Mouse (Mus musculus) heart, postnatal 36 days (tissue): ENCODE data around the gene Lamtor1. TPM values are rescaled to one million over a fixed set of nuclear protein-coding genes. Genes with fewer than 3 reads are reported as not detected.
A peak's percentile ranks its signal among the peaks of the same experiment; 100 is the strongest.
"Not testable (repeated sequence)": the region's sequence is repeated elsewhere in the genome, so short reads cannot be mapped to it uniquely, and the experiment has no call there.

ENCODE experiments used
- DNase-seq, 2 experiments: peaks; one replicate each; pipeline ENCODE4 v3.0.0; 2021 to 2022
- intact Hi-C: fragments of 180-260 bp; cut with DNase I; formaldehyde crosslinking; loops from one replicate; pipeline ENCODE4 v1.15.1; 2025
- total RNA-seq, 2 experiments: library from RNA; stranded (reverse); gene quantifications; 2 replicates each; pipeline ENCODE4 v1.2.3; 2021

The Lamtor1 gene
- total RNA-seq, 2 experiments from 2014 or later: 110 to 111 TPM

- peak; percentile 94 to 96 for DNase-seq
- intact Hi-C loops: loop anchor here (1.0 kb wide), 1 partner anchor 37 kb away; the partner anchor contains the start of gene Lrrc51
Observed at GRCm38 (mm10) chr7:101896104-101897066, 9.3 kb upstream of the Lamtor1 start.

DNA sequence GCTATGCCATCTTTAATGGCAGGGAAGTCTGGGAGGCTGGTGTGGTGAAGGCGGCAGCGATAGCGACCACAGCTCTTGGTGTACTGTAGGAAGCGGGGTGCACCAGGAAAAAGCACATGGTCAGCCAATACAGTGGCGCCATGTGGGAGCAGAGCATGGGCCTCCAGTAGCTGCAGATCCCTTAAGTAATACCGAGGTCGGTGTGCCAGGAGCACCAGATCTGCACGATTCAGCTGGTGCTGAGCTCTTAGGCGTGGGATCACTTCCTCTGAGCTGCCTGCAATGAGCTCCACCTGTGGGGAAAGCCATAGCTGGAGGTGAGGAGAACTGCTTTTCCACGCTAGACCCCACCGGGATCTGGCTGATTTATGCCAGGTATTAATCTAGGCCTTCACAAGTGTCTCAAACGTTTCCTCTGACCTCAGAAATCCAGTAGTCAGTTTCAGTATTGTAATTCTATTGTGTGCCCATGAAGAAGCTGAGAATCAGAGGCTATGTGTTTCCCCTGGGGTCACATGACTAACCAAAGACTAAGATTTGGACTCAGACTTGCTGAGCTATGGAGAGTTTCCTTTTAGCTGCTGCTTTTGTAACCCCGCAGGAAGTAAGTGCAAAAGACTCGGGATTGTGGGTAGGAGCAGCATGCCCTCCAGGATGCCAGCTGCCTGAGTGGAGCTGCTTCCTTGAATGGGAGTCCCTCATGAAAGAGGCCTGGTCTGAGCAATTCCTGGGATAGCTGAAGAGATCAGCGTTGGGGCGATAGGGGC lies 5.2 kb upstream of the Lamtor1 start:
- no peak for DNase-seq
- intact Hi-C loops: no loop called here

GRCm38 (mm10) chr7:101901969-101902368 lies 3.7 kb upstream of the Lamtor1 start:
- no peak for DNase-seq

GRCm38 (mm10) chr7:101902846-101903245 lies 2.9 kb upstream of the Lamtor1 start:
- intact Hi-C loops: no loop called here
- DNase-seq: no peak

More at GRCm38 (mm10) chr7:101901969-101902368, 3.7 kb upstream of the Lamtor1 start:
- intact Hi-C loops: no loop called here

DNA sequence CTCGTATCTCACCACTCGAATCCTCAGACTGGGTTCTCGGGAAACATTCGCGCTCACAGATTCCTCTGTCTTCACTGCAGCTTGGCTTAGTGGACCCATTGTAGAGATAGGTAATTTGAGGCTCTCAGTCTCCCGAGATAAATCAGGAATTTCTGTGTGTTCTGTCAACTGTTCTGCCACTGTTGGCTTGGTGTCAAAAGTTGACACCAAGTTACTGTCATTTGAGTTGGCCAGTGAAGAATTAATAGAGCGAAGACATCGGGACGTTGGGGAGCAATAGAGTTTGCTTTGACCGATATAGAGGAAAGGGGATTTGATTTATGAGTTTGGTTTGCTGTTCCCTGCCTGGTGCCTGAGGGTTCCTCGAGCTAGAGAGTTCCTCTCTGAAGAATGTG lies 580 bp downstream of the Lamtor1 start, which contains the start of gene Tomt:
TSS of gene Tomt (minus strand) at position 73 of the 395 bp plus-strand sequence.
- intact Hi-C loops: no loop called here
- no peak for DNase-seq

DNA sequence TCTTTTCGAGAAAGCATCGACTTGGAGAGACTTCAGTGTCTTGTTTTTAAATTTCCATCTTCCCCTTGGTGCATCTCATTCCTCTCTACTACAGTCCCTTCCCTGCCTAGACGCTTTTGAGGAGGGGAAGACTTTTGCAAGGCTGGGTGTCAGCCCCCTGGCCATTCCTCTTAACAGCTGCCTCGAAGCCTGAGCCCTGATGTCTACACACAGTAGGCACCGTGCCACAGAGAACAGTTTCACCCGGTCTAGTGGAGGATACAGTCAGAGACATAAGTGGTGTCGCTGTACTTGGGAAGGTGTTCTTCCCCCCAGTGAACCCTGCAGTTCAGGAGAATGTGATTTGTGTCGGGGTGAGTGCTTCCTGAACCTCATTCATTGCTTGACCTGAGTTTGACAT lies 992 bp downstream of the Lamtor1 start:
- intact Hi-C loops: no loop called here
- peak in 1 of 2 experiments; percentile 10 for DNase-seq

DNA sequence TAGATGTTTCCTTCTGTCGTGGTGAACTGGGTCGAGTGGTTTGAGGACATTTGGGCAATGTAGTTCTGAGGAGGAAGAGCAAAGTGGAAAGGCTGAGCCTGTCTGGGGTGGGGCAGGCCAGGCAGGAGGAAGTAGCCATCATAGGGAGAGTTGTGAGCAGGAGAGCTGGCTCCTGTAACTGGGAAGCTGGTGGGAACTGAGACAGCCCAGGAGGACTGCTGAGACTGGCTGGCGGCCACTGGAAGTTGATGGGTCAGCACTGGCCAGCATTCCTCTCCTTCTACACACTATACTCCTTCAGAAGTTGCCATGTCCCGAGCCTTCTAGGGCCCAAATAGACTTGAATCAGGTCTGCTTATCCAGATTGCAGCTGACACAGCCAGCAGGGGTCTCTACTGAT lies 2.7 kb downstream of the Lamtor1 start:
- peak in 1 of 2 experiments; percentile 22 for DNase-seq
- intact Hi-C loops: loop anchor here (2.0 kb wide), 1 partner anchor 24 kb away; the partner anchor contains the start of gene Lrrc51

GRCm38 (mm10) chr7:101910138-101910537 lies 4.4 kb downstream of the Lamtor1 start:
- DNase-seq: peak in 1 of 2 experiments; percentile 9
- intact Hi-C loops: no loop called here

DNA sequence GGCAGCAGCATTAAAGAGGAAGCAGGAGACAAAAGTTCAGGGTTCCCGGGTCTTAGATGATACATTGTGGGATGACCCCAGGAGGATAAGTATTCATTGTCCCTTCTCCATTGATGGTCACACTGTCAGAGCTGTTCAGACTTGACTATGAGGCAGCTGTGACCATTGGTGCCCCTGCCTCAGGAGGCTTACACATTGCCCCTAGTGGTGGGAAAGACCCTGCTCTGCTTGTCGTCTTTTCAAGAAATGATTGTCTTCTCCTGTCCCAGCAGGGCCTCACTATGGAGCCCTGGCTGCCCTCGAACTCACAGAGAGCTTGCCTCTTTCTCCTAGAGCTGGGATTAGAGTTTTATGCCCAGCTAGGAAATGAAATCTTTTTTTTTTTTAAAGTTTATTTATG lies 6.3 kb downstream of the Lamtor1 start:
- no peak for DNase-seq
- intact Hi-C loops: no loop called here

DNA sequence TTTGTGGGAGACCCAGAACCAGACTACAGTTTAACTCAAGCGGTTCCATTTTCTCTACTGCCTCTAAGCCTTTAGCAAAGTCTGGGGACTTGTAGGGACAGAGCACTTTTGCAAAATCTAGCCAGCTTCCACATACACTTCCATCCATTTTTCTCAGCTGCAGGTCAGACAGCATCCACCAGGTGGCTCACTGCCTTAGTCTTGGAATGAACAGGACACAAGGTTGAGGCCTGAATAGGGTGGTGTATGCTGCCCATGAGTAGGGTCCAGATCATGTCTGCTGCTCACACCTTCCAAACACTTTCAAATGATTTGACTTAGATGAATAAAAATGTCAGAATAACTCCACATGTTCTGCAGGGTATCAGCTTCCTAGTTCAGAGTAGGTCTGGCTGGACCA lies 12.4 kb downstream of the Lamtor1 start:
- peak; percentile 65 to 72 for DNase-seq
- intact Hi-C loops: loop anchor here (1.0 to 5.0 kb wide), 2 partner anchors 119 to 161 kb away; no protein-coding TSS in a partner anchor

GRCm38 (mm10) chr7:101925892-101926291 lies 20.2 kb downstream of the Lamtor1 start:
- DNase-seq, intact Hi-C loops: not testable (repeated sequence)

- intact Hi-C loops: no loop called here
- DNase-seq: no peak
Observed at GRCm38 (mm10) chr7:101928093-101928492, 22.4 kb downstream of the Lamtor1 start.

DNA sequence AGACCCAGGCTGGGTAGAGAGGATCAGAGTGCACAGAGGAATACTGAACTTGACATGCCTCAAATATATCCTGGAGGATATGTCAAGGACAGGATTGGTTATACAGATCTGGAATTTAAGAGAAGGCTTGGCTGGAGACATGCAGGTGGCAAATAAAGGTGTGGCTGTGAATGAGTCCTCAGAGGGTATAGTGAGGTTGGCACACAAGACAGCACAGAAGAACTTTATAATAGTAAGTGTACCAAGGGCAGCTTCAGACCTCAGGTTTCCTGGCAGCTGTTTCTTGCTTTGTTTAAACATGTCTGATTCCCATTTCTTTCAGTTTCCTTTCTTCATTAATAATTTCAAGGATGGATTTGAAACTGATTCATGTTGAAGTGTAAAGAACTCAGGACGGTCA lies 26.8 kb downstream of the Lamtor1 start:
- no peak for DNase-seq
- intact Hi-C loops: loop anchor here (2.0 kb wide), 1 partner anchor 24 kb away; no protein-coding TSS in a partner anchor

DNA sequence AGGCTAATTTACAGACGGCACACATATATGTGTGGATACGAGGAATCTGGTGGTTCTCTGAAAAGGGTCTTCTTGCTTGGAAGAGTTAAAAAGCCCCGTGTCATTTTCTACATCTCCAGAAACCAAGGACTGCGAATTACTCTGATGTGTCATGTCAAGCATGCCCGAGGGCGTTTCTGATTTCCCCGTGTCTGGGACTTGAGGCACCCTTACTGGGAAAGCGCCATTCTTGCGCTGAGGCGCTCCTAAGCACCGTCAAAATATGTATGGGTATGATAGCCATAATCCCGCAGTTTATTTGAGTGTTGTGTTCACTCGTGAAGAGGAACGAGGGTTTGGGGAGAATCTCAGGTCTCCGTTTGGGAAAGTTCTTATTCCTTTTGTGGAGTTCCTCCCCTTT lies 27.6 kb downstream of the Lamtor1 start:
- intact Hi-C loops: loop anchor here (1.0 to 2.0 kb wide), 2 partner anchors 24 to 37 kb away; no protein-coding TSS in a partner anchor
- peak in 1 of 2 experiments; percentile 17 for DNase-seq

GRCm38 (mm10) chr7:101933751-101934240 lies 28.1 kb downstream of the Lamtor1 start, which contains the start of the genes Lrrc51 and Numa1:
Gene Lrrc51 (minus strand): TSS chr7:101933895.
Gene Numa1 (plus strand): TSS chr7:101934111.
- intact Hi-C loops: loop anchor here (1.0 to 2.0 kb wide), 4 partner anchors 25 to 131 kb away; partner anchors contain the start of genes Rnf121, Xndc1 and Xntrpc
- DNase-seq: peak; percentile 93 to 95

DNA sequence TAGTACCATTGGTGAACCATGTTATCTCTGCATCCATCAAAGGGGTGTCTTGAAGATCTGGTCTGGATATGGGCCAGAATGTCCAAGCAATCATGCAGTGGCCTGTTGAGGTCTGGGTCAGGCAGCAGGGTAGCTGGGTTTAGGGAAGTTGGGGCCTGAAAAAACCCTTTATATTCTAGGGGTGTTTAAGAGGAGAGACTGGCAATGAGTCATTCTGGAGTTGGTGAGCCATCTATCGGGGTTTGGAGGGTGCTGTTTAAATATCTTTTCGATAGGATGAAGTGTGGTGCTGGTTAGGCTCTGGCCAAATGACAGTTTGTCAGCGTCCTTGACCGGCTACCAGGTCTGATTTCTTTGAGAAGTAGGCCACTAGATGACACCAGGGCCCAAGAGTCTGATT lies 30.3 kb downstream of the Lamtor1 start:
- no peak for DNase-seq
- intact Hi-C loops: loop anchor here (2.0 kb wide), 2 partner anchors 35 to 129 kb away; partner anchors contain the start of genes Rnf121, Xndc1 and Xntrpc

DNA sequence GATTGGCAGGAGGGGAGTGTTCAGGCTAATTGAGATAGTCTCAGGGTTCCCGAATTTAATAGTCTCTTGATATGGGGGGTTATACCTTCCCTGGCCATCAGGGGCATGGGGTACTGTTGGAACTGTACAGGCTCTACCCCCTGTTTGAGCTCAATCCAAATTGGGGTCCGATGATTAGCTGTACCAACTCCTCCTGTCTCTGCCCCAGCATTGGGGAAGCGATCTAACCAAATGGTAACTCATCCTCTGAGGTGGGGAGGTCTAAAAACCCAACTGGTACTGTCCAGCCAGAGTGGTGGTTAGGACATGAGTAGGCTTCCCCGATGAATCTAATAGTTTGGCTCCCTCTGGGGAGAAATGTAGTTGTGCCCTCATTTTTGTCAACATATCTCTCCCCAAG lies 31.3 kb downstream of the Lamtor1 start:
- intact Hi-C loops: no loop called here

GRCm38 (mm10) chr7:101937569-101937968 lies 31.9 kb downstream of the Lamtor1 start:
- intact Hi-C loops: no loop called here
- DNase-seq: no peak

More for the DNA sequence above, 31.3 kb downstream of the Lamtor1 start:
- DNase-seq: no peak

DNA sequence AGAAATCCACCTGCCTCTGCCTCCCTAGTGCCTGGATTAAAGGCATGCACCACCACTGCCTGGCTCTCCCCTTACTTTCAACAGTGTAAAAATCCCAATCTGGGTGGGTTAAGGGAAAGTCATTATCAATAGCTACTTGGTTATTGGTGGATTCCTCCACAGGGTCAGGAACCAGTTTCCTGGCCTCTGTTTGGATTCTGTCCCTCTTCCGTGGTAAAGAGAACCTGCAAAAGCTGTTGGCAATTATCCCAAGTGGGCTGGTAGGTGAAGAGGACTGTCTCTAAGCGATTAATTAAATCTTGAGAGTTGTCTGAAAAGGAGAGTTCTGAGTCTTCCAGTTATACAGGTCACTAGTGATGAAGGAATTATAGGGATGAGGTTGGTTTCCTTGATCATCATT lies 32.6 kb downstream of the Lamtor1 start:
- DNase-seq: no peak
- intact Hi-C loops: no loop called here

DNA sequence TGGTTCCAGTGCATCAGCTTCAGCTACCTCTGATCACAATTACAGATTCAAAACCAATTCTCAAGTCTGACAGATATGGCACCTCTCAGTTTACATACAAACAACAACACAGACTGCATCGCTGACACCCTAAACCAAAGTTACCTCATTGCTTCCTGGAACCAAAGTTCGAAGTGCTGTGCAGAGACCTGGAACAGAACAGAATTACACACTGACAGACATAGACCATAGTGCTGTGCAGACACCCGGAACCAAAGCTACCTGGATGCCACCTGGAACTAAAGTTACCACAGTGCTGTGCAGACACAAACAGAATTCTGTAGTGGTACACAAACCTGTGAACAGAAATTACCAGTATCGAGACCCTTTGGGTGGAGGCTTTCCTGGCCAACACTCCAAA lies 34.1 kb downstream of the Lamtor1 start:
- no peak for DNase-seq
- intact Hi-C loops: no loop called here
